Mouse (Mus musculus): ENCODE results near the gene Srms.

DNA sequence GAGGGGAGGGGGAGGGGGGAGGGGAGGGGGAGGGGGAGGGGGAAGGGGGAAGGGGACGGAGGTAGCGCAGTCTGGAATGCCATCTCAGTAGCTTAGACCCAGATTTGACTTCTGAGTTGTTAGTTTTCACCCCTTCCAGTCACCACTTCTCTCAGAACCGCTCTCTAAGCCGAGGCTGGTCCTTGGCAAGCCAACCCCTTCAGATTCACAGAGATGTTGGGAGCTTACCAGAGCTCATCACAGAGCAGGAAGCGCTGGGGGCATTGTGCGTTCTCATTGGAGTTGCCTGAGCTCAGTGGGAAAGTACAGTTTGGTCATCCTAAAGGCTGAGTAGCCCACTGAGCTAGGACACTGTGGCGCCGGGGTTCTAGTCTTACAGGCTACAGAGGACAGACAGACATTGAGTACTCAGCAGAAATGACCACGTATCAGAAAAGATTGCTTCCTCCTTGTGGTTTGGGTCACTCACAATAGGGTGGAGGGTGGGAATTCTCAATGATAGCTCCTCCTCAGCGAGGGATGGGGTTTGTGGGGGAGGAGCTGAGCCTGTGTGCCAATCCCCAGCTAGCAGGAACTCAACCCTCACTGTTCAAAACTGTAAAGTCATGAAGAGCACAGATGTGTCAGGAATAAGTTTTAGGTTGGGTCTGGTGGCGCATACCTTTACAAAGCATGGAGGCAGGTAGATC, 30.9 kb upstream of the Srms start:
- TF ChIP-seq EP300 (IDR thresholded peaks at IDR 0.05; ENCODE audit: low read depth in 1 of 2, low read length in 2 of 2) = no peak
- TF ChIP-seq POLR2A (IDR thresholded peaks at IDR 0.05; ENCODE audit: control insufficient read depth in 1 of 2, insufficient read depth in 1 of 2, low read depth in 1 of 2, low read length in 2 of 2, poor library complexity in 1 of 2) = peak; percentile 36 to 82; a peak in 2 of 4 replicates
- peak; percentile 50; the same call in 1 of the 2 replicates for TF ChIP-seq ETS1 (IDR thresholded peaks at IDR 0.05; ENCODE audit: low read depth, low read length)
- no peak for TF ChIP-seq CTCF (IDR thresholded peaks at IDR 0.05 in 2 of 3, conservative IDR thresholded peaks at IDR 0.05 in 1 of 3; ENCODE audit: control insufficient read depth in 1 of 3, insufficient read depth in 1 of 3, low read depth in 2 of 3, low read length in 3 of 3, poor library complexity in 1 of 3, severe bottlenecking in 1 of 3)
- no peak for TF ChIP-seq MYB (IDR thresholded peaks at IDR 0.05; ENCODE audit: low read depth, low read length)
- no peak for TF ChIP-seq KAT2A (conservative IDR thresholded peaks at IDR 0.05; ENCODE audit: low read depth, low read length)
- TF ChIP-seq MAZ (IDR thresholded peaks at IDR 0.05; ENCODE audit: low read depth, low read length) = no peak
- TF ChIP-seq CHD1 (IDR thresholded peaks at IDR 0.05; ENCODE audit: low read depth, low read length) = no peak
- no peak for TF ChIP-seq USF1 (IDR thresholded peaks at IDR 0.05; ENCODE audit: low read depth, low read length)
- TF ChIP-seq NELFE (IDR thresholded peaks at IDR 0.05; ENCODE audit: low read depth, low read length) = peak; percentile 62
- no peak for TF ChIP-seq MYC (IDR thresholded peaks at IDR 0.05; ENCODE audit: low read depth, low read length)
- peak; percentile 47; the same call in 1 of the 2 replicates for TF ChIP-seq MXI1 (IDR thresholded peaks at IDR 0.05; ENCODE audit: low read depth, low read length)
- no peak for TF ChIP-seq NRF1 (IDR thresholded peaks at IDR 0.05; ENCODE audit: insufficient read depth, low read depth, low read length, poor library complexity, severe bottlenecking)

Data from MEL (cell line).